Mouse (Mus musculus) liver, embryonic 14.5 days (tissue): ENCODE results near the gene Stub1. TPM values are rescaled to one million over a fixed set of nuclear protein-coding genes. Genes with fewer than 3 reads are reported as not detected.

Source experiments
- ATAC-seq: fragments of 200-750 bp; cut with Nextera tagmentation; 2 replicates; pipeline ENCODE4 v1.8.0; 2017; ENCODE audit warnings: moderate number of reproducible peaks, mild to moderate bottlenecking, moderate library complexity; ENCODE audit not compliant: insufficient read depth
- DNase-seq, 3 experiments: peaks; one replicate each; pipeline ENCODE4 v3.0.0-alpha.2; 2012 to 2013; ENCODE audit warnings: low read depth in 3 of 3, low spot score in 3 of 3
- H3K27ac ChIP-seq: fragments of 300-500 bp; sonication (generic); 2 replicates; pipeline ENCODE4 v1.5.1; 2014; ENCODE audit warnings: moderate library complexity, mild to moderate bottlenecking, control low read depth, inconsistent platforms
- H3K27me3 ChIP-seq: fragments of 300-500 bp; sonication (generic); 2 replicates; pipeline ENCODE4 v1.6.1; 2014; ENCODE audit warnings: mild to moderate bottlenecking, low read length, moderate library complexity; ENCODE audit not compliant: control insufficient read depth, insufficient read depth
- H3K36me3 ChIP-seq: fragments of 300-500 bp; sonication (generic); replicated peaks from 2 replicates; pipeline ENCODE4 v1.6.1; 2014; ENCODE audit warnings: low read depth; ENCODE audit not compliant: control insufficient read depth, insufficient read depth
- H3K4me1 ChIP-seq, 2 experiments: fragments of 200-500 bp in 1 of 2; fragments of 300-500 bp in 1 of 2; sonication (generic) in 1 of 2; replicated peaks; 2 replicates each; pipeline ENCODE4 v1.6.1; 2012 to 2014; ENCODE audit warnings: antibody characterized with exemption in 1 of 2, inconsistent platforms in 1 of 2, low read length in 1 of 2; ENCODE audit not compliant: control insufficient read depth in 2 of 2, insufficient read depth in 2 of 2
- H3K4me2 ChIP-seq: fragments of 300-500 bp; sonication (generic); 2 replicates; pipeline ENCODE4 v1.6.1; 2014; ENCODE audit warnings: low read depth, mild to moderate bottlenecking, control low read depth, moderate library complexity
- H3K4me3 ChIP-seq, 2 experiments: fragments of 200-500 bp in 1 of 2; fragments of 300-500 bp in 1 of 2; sonication (generic) in 1 of 2; 2 replicates each; pipeline ENCODE4 v1.5.1; 2012 to 2014; ENCODE audit warnings: low read depth in 2 of 2, low read length in 2 of 2, mild to moderate bottlenecking in 2 of 2, control low read depth in 1 of 2, inconsistent platforms in 1 of 2, moderate library complexity in 1 of 2; ENCODE audit not compliant: insufficient read depth in 1 of 2
- H3K9ac ChIP-seq: fragments of 300-500 bp; sonication (generic); replicated peaks from 2 replicates; pipeline ENCODE4 v1.6.1; 2014; ENCODE audit warnings: mild to moderate bottlenecking, control low read depth, moderate library complexity
- H3K9me3 ChIP-seq: fragments of 300-500 bp; sonication (generic); 2 replicates; pipeline ENCODE4 v1.6.1; 2016; ENCODE audit warnings: low read length, mixed read lengths; ENCODE audit not compliant: control insufficient read depth
- CTCF ChIP-seq: IDR thresholded peaks from 2 replicates; pipeline ENCODE4 v1.5.1; 2016; ENCODE audit warnings: antibody characterized with exemption, low read depth, control low read depth
- EP300 ChIP-seq: IDR thresholded peaks from 2 replicates; pipeline ENCODE4 v1.6.1; 2016; ENCODE audit warnings: antibody characterized with exemption, low read depth
- WGBS: fragments of 180-500 bp; shearing (Covaris S2); extraction: QIAGEN DNeasy Blood & Tissue Kit; methylation state at CpG from one replicate; pipeline ENCODE4 v1.1.7; 2014; ENCODE audit not compliant: insufficient replicate concordance; 5-methylcytosine and 5-hydroxymethylcytosine counted together
- polyA plus RNA-seq, 2 experiments: library from polyadenylated mRNA; depleted of rRNA in 1 of 2; stranded (reverse) in 1 of 2; unstranded in 1 of 2; fragments of >200 nt; fragmentation: Nextera tagmentation in 1 of 2; extraction: Ambion mirVana in 1 of 2; gene quantifications; 2 replicates each; pipeline versions ENCODE4 v1.2.1 to v1.2.3; 2012 to 2014

The Stub1 gene
- polyA plus RNA-seq, 2 experiments, result 85.1 to 96.7 TPM

GRCm38 (mm10) chr17:25841117-25841880 lies 8.1 kb upstream of the Stub1 start, which contains the start of gene Gm20683:
Gm20683 (minus strand) TSS chr17:25841763.
- no peak within 1 kb of the TSS for H3K27ac ChIP-seq
- no peaks in the 10 kb centered on the region for H3K9me3 ChIP-seq
- no peak within 1 kb of the TSS for H3K9ac ChIP-seq
- no peaks in the 10 kb centered on the region for H3K27me3 ChIP-seq
- TF ChIP-seq CTCF (no peak), EP300 (no peak)
- no peak within 1 kb of the TSS; the same call in 1 of the 2 replicates for H3K4me2 ChIP-seq
- no peak within 1 kb of the TSS for H3K4me3 ChIP-seq
- DNase-seq (no peak), ATAC-seq (no peak)
- peaks cover 16 to 19% of the 10 kb centered on the region in 2 experiments for H3K4me1 ChIP-seq
- WGBS, result 93% methylated on average over 22 of the region's 22 CpGs
- peaks cover 32% of the 10 kb centered on the region for H3K36me3 ChIP-seq

GRCm38 (mm10) chr17:25840519-25840918 lies 7.3 kb upstream of the Stub1 start:
- Histone ChIP-seq H3K9me3 (no peaks in the 10 kb centered on the region), H3K4me1 (peaks cover 16 to 19% of the 10 kb centered on the region in 2 experiments), H3K27ac (no peak overlapping the region), H3K4me3 (no peak overlapping the region), H3K36me3 (peaks cover 32% of the 10 kb centered on the region), H3K4me2 (no peak overlapping the region), H3K9ac (no peak overlapping the region), H3K27me3 (no peaks in the 10 kb centered on the region)
- no peak for ATAC-seq
- DNase-seq, result no peak
- TF ChIP-seq EP300 (no peak), CTCF (no peak)
- WGBS, result 91% methylated on average over 6 of the region's 6 CpGs

DNA sequence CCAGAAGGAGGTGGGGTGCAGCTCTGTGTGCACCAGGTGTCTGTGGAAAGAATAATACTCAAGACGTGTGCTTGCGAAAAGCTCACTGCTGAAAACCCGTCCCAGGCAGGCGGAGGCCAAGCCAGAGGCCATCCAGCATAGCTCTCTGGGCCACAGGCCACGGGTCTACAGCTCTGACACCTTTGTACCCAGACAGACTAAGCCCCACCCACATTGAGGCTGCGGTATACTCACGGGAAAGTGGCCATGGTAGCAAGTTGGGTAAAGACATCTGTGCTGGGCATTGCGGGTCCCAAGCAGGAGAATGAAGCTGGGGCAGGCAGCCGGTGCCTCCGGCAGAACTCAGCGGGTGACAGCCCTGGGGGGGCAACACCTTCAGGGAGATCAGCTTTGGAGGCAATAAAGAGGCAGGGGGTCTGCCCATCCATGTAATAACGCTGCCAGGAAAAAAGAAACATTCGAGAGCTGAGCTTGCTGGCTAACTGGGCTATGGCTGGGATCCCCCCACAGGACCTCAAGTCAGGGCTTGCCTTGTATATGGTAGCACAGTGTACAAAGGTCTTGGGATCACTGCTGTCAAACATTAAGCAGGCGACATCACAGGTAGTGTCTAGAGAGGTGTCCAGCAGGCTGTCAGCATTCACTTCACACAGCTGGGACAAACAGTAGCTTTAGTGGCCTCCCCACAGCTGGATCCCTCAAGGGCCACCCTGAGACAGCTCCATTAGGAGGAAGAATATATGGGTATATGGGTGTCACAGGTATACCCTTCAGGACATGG lies 6.4 kb upstream of the Stub1 start:
- Histone ChIP-seq H3K4me3 (no peak overlapping the region), H3K27me3 (no peaks in the 10 kb centered on the region), H3K4me2 (no peak overlapping the region), H3K36me3 (peaks cover 32% of the 10 kb centered on the region), H3K9ac (no peak overlapping the region), H3K4me1 (peaks cover 13 to 15% of the 10 kb centered on the region in 2 experiments), H3K27ac (no peak overlapping the region), H3K9me3 (no peaks in the 10 kb centered on the region)
- DNase-seq (no peak), ATAC-seq (no peak)
- TF ChIP-seq EP300, result no peak
- TF ChIP-seq CTCF, result no peak
- WGBS, result 78% methylated on average over 14 of the region's 14 CpGs

DNA sequence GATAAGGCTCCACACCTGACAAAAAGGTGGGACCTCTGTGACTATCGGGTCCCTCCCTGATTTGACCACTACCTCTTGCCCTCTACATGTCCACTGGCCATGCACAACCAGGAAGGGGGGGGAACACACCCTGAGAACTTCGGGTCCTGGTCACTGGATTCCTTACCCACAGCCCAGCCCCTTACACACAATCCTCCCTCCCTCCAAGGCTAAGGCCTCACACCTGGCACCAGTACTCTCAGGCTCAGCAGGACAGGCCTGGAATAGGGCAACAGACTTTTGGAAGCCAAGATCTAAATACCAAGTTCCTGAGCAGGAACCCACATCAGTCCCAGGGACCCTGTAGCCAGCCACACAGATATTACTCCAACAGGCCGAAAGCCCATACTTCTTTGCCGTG lies 5.7 kb upstream of the Stub1 start:
- 75% methylated on average over 4 of the region's 4 CpGs for WGBS
- H3K4me2 ChIP-seq, result no peak overlapping the region
- no peaks in the 10 kb centered on the region for H3K27me3 ChIP-seq
- peaks cover 12 to 14% of the 10 kb centered on the region in 2 experiments for H3K4me1 ChIP-seq
- no peak for DNase-seq
- no peak overlapping the region for H3K27ac ChIP-seq
- no peaks in the 10 kb centered on the region for H3K9me3 ChIP-seq
- no peak overlapping the region for H3K9ac ChIP-seq
- ATAC-seq, result no peak
- H3K36me3 ChIP-seq, result peaks cover 32% of the 10 kb centered on the region
- no peak overlapping the region for H3K4me3 ChIP-seq
- TF ChIP-seq CTCF (no peak), EP300 (no peak)

DNA sequence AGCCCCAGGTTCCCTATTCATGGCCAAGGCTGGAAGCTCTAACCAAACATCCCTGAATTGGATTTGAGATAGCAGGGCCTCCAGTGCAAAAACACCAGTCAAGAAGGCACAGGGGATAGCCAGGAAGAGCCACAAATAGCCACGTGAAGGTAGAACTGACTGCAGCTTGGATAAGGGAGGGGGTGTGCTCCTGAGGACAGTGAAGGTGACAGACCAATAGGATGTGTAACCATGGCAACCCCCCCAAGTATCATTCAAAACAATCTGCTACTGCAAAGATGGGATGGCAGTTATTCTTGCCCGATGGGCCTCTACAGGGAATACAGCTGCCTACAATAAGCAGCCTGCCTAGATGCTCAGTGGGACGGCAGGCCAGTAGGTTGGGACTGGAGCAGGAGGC lies 4.3 kb upstream of the Stub1 start:
- ATAC-seq (no peak), DNase-seq (no peak)
- peaks cover 3 to 6% of the 10 kb centered on the region in 2 experiments; a peak in 1 of 4 replicates for H3K4me1 ChIP-seq
- no peak overlapping the region for H3K9ac ChIP-seq
- 51% methylated on average over 3 of the region's 3 CpGs for WGBS
- TF ChIP-seq CTCF (no peak), EP300 (no peak)
- no peak overlapping the region for H3K27ac ChIP-seq
- H3K9me3 ChIP-seq, result no peaks in the 10 kb centered on the region
- H3K36me3 ChIP-seq, result peaks cover 32% of the 10 kb centered on the region
- H3K27me3 ChIP-seq, result no peaks in the 10 kb centered on the region
- H3K4me3 ChIP-seq, result no peak overlapping the region
- no peak overlapping the region for H3K4me2 ChIP-seq
